Mouse (Mus musculus) forebrain, embryonic 11.5 days (tissue): ENCODE data around the gene Nup155. TPM values are rescaled to one million over a fixed set of nuclear protein-coding genes. Genes with fewer than 3 reads are reported as not detected.
"Not testable (repeated sequence)": the region's sequence is repeated elsewhere in the genome, so short reads cannot be mapped to it uniquely, and the experiment has no call there.

Experiments
- ATAC-seq: fragments of 200-750 bp; cut with Nextera tagmentation; replicated peaks from 2 replicates; pipeline ENCODE4 v1.8.0; 2017; ENCODE audit warnings: moderate TSS enrichment; ENCODE audit not compliant: low FRiP score
- DNase-seq: peaks from one replicate; pipeline ENCODE4 v3.0.0-alpha.2; 2017; ENCODE audit warnings: low spot score
- H3K27ac ChIP-seq: fragments of 300-500 bp; sonication (generic); 2 replicates; pipeline ENCODE4 v1.5.1; 2014; ENCODE audit warnings: low read depth, low read length
- H3K27me3 ChIP-seq: fragments of 300-500 bp; sonication (generic); 2 replicates; pipeline ENCODE4 v1.6.1; 2014; ENCODE audit warnings: mild to moderate bottlenecking, low read length, mixed read lengths; ENCODE audit not compliant: control insufficient read depth, insufficient read depth
- H3K36me3 ChIP-seq: fragments of 300-500 bp; sonication (generic); 2 replicates; pipeline ENCODE4 v1.6.1; 2014; ENCODE audit warnings: mild to moderate bottlenecking, low read length, moderate library complexity, mixed read lengths; ENCODE audit not compliant: control insufficient read depth, insufficient read depth
- H3K4me1 ChIP-seq: fragments of 300-500 bp; sonication (generic); replicated peaks from 2 replicates; pipeline ENCODE4 v1.6.1; 2014; ENCODE audit warnings: low read length, mixed read lengths; ENCODE audit not compliant: control insufficient read depth, insufficient read depth
- H3K4me2 ChIP-seq: fragments of 300-500 bp; sonication (generic); 2 replicates; pipeline ENCODE4 v1.6.1; 2014; ENCODE audit warnings: low read depth, mild to moderate bottlenecking, low read length, moderate library complexity, mixed read lengths; ENCODE audit not compliant: severe bottlenecking
- H3K4me3 ChIP-seq: fragments of 300-500 bp; sonication (generic); 2 replicates; pipeline ENCODE4 v1.5.1; 2014; ENCODE audit warnings: low read depth, low read length
- H3K9ac ChIP-seq: fragments of 300-500 bp; sonication (generic); 2 replicates; pipeline ENCODE4 v1.6.1; 2014; ENCODE audit warnings: low read length
- H3K9me3 ChIP-seq: fragments of 300-500 bp; sonication (generic); 2 replicates; pipeline ENCODE4 v1.6.1; 2016; ENCODE audit warnings: low read length, mixed read lengths; ENCODE audit not compliant: control insufficient read depth
- WGBS: fragments of 180-500 bp; shearing (Covaris S2); extraction: QIAGEN DNeasy Blood & Tissue Kit; methylation state at CpG from one replicate; pipeline ENCODE4 v1.1.7; 2014; 5-methylcytosine and 5-hydroxymethylcytosine counted together
- polyA plus RNA-seq: library from polyadenylated mRNA; unstranded; fragments of >200 nt; fragmentation: Nextera tagmentation; extraction: Ambion mirVana; gene quantifications from 2 replicates; pipeline ENCODE4 v1.2.1, GENCODE M21; 2014

The Nup155 gene
- polyA plus RNA-seq, 1 experiment from 2014 or later: 35.5 TPM

DNA sequence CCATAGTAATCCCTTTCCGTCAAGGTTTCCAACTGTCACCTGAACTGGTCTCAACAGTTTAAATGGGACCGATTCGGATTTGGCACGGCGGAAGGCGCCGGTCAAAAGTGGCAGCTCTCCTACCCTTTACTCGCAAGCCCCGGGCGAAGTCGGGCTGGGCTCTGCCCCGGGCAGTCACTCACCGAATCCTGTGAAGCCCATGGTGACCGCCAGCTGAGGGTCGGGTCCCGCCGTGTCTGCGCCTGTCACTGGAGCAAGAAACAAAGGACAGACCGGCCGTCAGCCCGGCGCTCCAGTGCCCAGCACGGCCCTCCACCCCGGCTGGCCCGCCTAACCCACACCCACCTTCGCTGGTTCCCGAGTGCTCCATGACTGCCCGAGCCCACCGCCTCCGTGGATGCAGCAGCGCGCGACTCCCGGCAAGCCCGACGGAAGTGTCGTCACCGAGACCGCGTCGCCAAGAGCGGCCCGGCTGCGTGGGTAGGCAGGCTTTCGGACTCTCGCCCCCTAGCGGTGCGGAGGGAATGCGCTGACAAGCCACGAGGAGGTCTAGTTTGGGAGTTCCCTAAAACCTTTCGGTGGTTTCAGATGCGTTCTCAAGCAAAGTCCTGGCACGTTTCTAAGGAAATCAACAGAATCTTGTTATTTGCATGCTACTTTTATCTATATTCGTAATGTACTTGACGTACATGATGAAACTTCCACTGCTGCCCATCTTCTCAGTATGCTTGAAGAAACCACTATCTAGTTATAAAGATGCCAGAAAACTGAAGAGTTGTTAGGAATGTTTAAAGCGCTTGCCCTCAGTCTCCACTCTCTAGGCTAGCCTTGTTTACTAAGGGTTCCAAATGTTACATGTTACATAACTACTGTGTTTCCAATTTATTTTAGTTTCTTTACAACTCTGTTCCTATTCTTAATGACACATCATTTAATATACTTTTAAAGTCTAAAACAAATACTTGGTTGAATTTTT, 10.0 kb upstream of the Nup155 start, which contains the start of gene Wdr70:
Wdr70 (minus strand) TSS at position 436 of the 976 bp plus-strand sequence.
- H3K36me3 ChIP-seq: no peaks in the 10 kb centered on the region
- H3K9ac ChIP-seq: peak within 1 kb of the TSS; percentile 76
- ATAC-seq (peak; percentile 96), DNase-seq (peak; percentile 98)
- H3K27me3 ChIP-seq: no peaks in the 10 kb centered on the region
- WGBS: 3% methylated on average over 56 of the region's 56 CpGs
- H3K4me1 ChIP-seq: no peaks in the 10 kb centered on the region
- no peak within 1 kb of the TSS for H3K27ac ChIP-seq
- H3K9me3 ChIP-seq: no peaks in the 10 kb centered on the region
- peak within 1 kb of the TSS; percentile 55 for H3K4me2 ChIP-seq
- H3K4me3 ChIP-seq: peak within 1 kb of the TSS; percentile 79

DNA sequence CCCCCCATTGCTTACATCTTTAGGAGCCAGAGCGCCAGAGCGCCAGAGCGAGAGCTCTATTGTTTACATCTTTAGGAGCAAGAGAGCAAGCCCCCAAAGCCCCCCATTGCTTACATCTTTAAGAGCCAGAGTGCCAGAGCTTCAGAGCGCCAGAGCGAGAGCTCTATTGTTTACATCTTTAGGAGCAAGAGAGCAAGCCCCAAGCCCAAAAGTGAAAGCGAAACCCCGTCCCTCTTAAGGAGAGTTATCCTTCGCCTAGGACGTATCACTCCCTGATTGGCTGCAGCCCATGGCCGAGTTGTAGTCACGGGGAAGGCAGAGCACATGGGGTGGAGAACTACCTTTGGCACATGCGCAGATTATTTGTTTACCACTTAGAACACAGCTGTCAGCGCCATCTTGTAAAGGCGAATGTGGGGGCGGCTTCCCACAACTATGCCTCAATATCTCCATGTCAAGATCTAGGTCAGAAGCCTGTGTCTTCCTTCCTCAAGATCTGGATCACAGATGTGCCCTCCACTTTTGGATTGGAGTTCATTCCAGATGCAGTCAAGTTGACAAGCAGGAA, 7.0 kb upstream of the Nup155 start:
- not testable (repeated sequence) for H3K4me2 ChIP-seq, H3K4me3 ChIP-seq, H3K27me3 ChIP-seq, ATAC-seq, H3K9ac ChIP-seq, H3K4me1 ChIP-seq, H3K27ac ChIP-seq, DNase-seq, H3K36me3 ChIP-seq, H3K9me3 ChIP-seq
- WGBS: 88% methylated on average over 13 of the region's 15 CpGs

DNA sequence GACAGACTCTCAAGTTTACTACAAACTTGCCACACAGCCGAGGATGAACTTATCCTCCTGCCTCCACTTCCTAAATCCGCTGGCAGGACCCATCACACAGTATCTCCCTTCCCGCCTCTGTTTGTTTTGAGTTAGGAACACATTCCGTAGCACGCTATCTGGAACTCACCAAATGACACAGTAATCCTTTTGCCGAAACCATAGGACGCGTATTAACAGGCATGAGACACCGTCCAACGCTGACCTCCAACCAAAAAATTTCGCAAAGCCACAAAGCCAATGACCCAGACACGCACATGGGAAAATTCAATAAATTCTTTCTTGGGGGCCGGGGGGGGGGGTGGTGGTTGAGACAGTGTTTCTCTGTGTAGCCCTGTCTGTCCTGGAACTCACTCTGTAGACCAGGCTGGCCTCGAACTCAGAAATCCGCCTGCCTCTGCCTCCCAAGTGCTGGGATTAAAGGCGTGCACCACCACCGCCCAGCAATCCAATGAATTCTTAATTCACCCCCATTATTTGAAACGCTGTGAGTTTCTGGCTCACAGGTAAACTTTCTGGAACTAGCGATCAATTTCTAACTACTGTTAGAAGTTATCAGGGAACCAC, 610 bp upstream of the Nup155 start:
- no peaks in the 10 kb centered on the region for H3K9me3 ChIP-seq
- no peaks in the 10 kb centered on the region for H3K27me3 ChIP-seq
- DNase-seq: no peak
- H3K27ac ChIP-seq: peak overlapping the region; percentile 46; the same call in 1 of the 2 replicates
- peak overlapping the region; percentile 79 for H3K9ac ChIP-seq
- H3K4me2 ChIP-seq: peak overlapping the region; percentile 55
- peak; percentile 54 for ATAC-seq
- WGBS: 62% methylated on average over 19 of the region's 19 CpGs
- H3K4me1 ChIP-seq: 0 out of 2 replicates have a peak, but pooled peaks cover 3% of the 10 kb centered on the region
- H3K36me3 ChIP-seq: peaks cover 7% of the 10 kb centered on the region
- peak overlapping the region; percentile 80 for H3K4me3 ChIP-seq

DNA sequence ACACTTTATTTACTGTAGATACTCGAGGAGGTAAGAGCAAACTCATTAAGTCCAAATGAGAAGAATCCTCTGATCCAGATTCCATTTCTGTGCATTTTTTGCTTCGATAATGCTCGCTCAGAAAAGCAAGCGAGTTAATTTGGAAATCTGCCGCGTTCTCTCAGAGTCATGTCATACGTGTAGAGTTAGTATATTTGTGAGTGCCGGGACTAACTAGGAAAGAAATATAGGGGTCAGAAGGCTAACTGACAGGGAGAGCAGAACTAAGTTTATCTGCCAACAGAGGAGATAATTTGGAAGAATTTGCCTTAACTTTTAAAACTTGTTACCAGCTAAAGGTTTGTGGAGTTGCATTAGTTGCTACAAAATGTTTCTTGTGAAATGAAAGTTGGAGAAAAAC, 709 bp downstream of the Nup155 start:
- Histone ChIP-seq H3K4me1 (0 out of 2 replicates have a peak, but pooled peaks cover 3% of the 10 kb centered on the region), H3K27ac (no peak overlapping the region), H3K9ac (peak overlapping the region; percentile 79), H3K4me2 (peak overlapping the region; percentile 51), H3K9me3 (no peaks in the 10 kb centered on the region), H3K27me3 (no peaks in the 10 kb centered on the region), H3K4me3 (peak overlapping the region; percentile 80), H3K36me3 (peaks cover 11% of the 10 kb centered on the region)
- ATAC-seq (no peak), DNase-seq (no peak)
- WGBS: 7% methylated on average over 8 of the region's 8 CpGs

DNA sequence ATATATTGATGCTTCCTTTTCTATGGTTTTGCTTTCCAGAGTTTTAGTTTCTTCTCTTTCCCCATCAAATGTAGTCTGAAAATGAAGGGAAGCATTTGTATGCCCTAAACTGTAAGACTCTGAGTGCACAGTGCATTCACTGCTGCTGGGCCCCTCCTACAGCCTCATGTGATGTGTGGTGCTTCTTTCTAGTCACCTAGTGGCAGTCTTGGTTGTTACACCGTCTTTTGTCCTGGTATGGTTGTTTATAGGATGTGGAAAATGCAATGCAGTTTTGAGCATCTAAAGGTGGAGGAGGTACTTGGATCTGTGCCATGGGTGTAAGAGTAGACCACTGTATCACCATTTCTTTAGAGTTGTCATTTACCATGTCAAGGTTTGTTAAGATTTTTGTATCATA, 20.2 kb downstream of the Nup155 start:
- DNase-seq (no peak), ATAC-seq (no peak)
- H3K27me3 ChIP-seq: no peaks in the 10 kb centered on the region
- H3K4me3 ChIP-seq: no peak overlapping the region
- H3K36me3 ChIP-seq: peaks cover 5% of the 10 kb centered on the region
- H3K4me1 ChIP-seq: no peaks in the 10 kb centered on the region
- H3K27ac ChIP-seq: no peak overlapping the region
- H3K9me3 ChIP-seq: no peaks in the 10 kb centered on the region
- WGBS: 82% methylated on average over 1 of the region's 1 CpGs
- H3K9ac ChIP-seq: no peak overlapping the region
- no peak overlapping the region for H3K4me2 ChIP-seq

DNA sequence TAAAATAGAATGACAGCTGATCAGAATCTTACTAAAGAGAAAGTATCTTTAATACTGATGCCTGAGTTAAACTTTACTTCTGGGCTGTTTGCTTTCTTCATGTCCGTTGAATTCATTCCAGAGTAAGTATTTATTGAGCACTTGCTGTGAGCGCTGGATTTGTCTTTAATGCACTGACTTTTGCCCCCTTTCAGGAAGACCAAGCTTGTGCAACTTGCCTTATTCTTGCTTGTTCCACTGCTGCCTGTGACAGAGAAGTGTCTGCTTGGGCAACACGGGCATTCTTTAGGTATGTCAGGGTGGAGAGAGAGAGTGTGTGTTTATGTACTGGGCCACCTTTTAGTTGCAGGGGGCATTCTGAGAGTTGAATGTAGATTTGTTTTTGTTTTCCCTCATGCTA, 22.2 kb downstream of the Nup155 start:
- no peak overlapping the region for H3K27ac ChIP-seq
- no peak overlapping the region for H3K9ac ChIP-seq
- no peaks in the 10 kb centered on the region for H3K4me1 ChIP-seq
- H3K4me2 ChIP-seq: no peak overlapping the region
- ATAC-seq (no peak), DNase-seq (no peak)
- no peaks in the 10 kb centered on the region for H3K27me3 ChIP-seq
- no peak overlapping the region for H3K4me3 ChIP-seq
- H3K9me3 ChIP-seq: no peaks in the 10 kb centered on the region
- peaks cover 9% of the 10 kb centered on the region for H3K36me3 ChIP-seq
- WGBS: 94% methylated on average over 3 of the region's 3 CpGs

DNA sequence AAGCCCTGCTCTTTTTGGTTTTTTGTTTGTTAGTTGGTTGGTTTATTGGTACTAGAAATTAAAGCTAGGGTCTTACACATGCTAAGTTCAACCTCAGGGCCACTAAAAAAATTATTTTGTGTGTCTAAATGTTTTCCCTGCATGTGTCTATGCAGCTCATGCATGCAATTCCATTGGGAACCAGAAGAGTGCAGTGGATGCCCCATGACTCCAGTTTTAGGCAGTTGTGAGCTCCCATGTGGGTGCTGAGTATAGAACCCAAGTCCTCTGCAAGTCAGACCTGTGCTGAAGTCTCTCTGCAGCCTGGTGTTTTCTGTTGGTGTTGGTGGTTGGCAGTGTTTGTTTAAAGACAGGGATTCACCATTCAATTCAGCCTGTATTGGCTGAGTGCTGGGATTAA, 22.7 kb downstream of the Nup155 start:
- H3K9me3 ChIP-seq: no peaks in the 10 kb centered on the region
- no peak overlapping the region for H3K4me3 ChIP-seq
- no peak overlapping the region for H3K9ac ChIP-seq
- DNase-seq: no peak
- no peak overlapping the region for H3K4me2 ChIP-seq
- H3K27ac ChIP-seq: no peak overlapping the region
- ATAC-seq: no peak
- no peaks in the 10 kb centered on the region for H3K4me1 ChIP-seq
- H3K27me3 ChIP-seq: no peaks in the 10 kb centered on the region
- peaks cover 12% of the 10 kb centered on the region for H3K36me3 ChIP-seq

DNA sequence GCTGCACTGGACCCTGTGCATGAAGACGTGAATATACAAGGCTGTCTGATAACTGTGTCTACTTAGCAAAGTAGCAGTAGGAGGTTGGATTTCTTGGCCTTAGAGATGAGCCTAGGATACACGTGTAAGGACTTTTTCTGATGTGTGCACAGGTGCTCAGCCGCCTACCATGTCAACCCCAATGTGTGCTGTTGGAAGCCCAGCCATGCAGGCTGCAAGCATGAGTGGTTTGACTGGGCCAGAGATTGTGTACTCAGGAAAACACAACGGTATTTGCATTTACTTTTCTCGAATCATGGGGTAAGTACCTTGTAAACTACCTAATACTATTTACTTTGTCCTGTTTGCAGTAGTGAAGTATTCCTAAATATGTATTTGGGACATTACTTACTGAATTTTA, 26.5 kb downstream of the Nup155 start:
- H3K27me3 ChIP-seq: no peaks in the 10 kb centered on the region
- H3K4me2 ChIP-seq: no peak overlapping the region
- no peak overlapping the region for H3K4me3 ChIP-seq
- ATAC-seq: no peak
- H3K9ac ChIP-seq: no peak overlapping the region
- WGBS: 92% methylated on average over 5 of the region's 5 CpGs
- H3K27ac ChIP-seq: no peak overlapping the region
- no peaks in the 10 kb centered on the region for H3K9me3 ChIP-seq
- DNase-seq: no peak
- H3K4me1 ChIP-seq: no peaks in the 10 kb centered on the region
- peaks cover 12% of the 10 kb centered on the region for H3K36me3 ChIP-seq
